Mouse (Mus musculus) brain, embryonic 14.5 days (tissue): ENCODE results near the gene Stk39.

ENCODE experiments used
- CTCF ChIP-seq: fragments of 200-500 bp; IDR thresholded peaks from 2 replicates; pipeline ENCODE4 v1.5.1; 2012; ENCODE audit warnings: inconsistent platforms, mild to moderate bottlenecking, moderate library complexity, borderline replicate concordance; ENCODE audit not compliant: insufficient read depth, insufficient read length; ENCODE audit errors: extremely low read depth
- POLR2A ChIP-seq: fragments of 200-500 bp; IDR thresholded peaks from 2 replicates; pipeline ENCODE4 v1.6.1; 2012; ENCODE audit warnings: mild to moderate bottlenecking, inconsistent platforms, borderline replicate concordance; ENCODE audit not compliant: poor library complexity, insufficient read depth, insufficient read length, severe bottlenecking; ENCODE audit errors: extremely low read depth

- TF ChIP-seq CTCF (no peak), POLR2A (no peak)
Measured at GRCm38 (mm10) chr2:68317895-68318294, 154.2 kb downstream of the Stk39 start.
